Mouse (Mus musculus) forebrain, postnatal 0 days (tissue): ENCODE measurements around the gene Ndufa8. TPM values are rescaled to one million over a fixed set of nuclear protein-coding genes. Genes with fewer than 3 reads are reported as not detected.

Experiments used
- ATAC-seq: fragments of 200-750 bp; cut with Nextera tagmentation; 2 replicates; pipeline ENCODE4 v1.8.0; 2017; ENCODE audit warnings: mild to moderate bottlenecking, moderate library complexity
- DNase-seq: peaks from one replicate; pipeline ENCODE4 v3.0.0-alpha.2; 2015
- H3K27ac ChIP-seq: fragments of 300-500 bp; sonication (generic); 2 replicates; pipeline ENCODE4 v1.5.1; 2014; ENCODE audit warnings: low read depth, mild to moderate bottlenecking, antibody characterized with exemption, low read length, moderate library complexity, mixed read lengths
- H3K27me3 ChIP-seq: fragments of 300-500 bp; sonication (generic); 2 replicates; pipeline ENCODE4 v1.6.1; 2014; ENCODE audit warnings: mild to moderate bottlenecking, low read length, mixed read lengths; ENCODE audit not compliant: insufficient read depth
- H3K36me3 ChIP-seq: fragments of 300-500 bp; sonication (generic); 2 replicates; pipeline ENCODE4 v1.6.1; 2014; ENCODE audit warnings: mild to moderate bottlenecking, moderate library complexity; ENCODE audit not compliant: insufficient read depth
- H3K4me1 ChIP-seq: fragments of 300-500 bp; sonication (generic); 2 replicates; pipeline ENCODE4 v1.6.1; 2014; ENCODE audit warnings: antibody characterized with exemption; ENCODE audit not compliant: insufficient read depth
- H3K4me2 ChIP-seq: fragments of 300-500 bp; sonication (generic); 2 replicates; pipeline ENCODE4 v1.6.1; 2014; ENCODE audit warnings: low read depth, mild to moderate bottlenecking, moderate library complexity
- H3K4me3 ChIP-seq: fragments of 300-500 bp; sonication (generic); 2 replicates; pipeline ENCODE4 v1.5.1; 2014; ENCODE audit warnings: low read depth, low read length, mixed read lengths
- H3K9ac ChIP-seq: fragments of 300-500 bp; sonication (generic); 2 replicates; pipeline ENCODE4 v1.6.1; 2014; ENCODE audit warnings: mild to moderate bottlenecking
- H3K9me3 ChIP-seq: fragments of 300-500 bp; sonication (generic); 2 replicates; pipeline ENCODE4 v1.6.1; 2016; ENCODE audit warnings: low read length
- CTCF ChIP-seq: sonication (generic); IDR thresholded peaks from 2 replicates; pipeline ENCODE4 v1.5.1; 2016; ENCODE audit warnings: antibody characterized with exemption, control low read depth, low read depth
- WGBS: fragments of 180-500 bp; shearing (Covaris S2); extraction: QIAGEN DNeasy Blood & Tissue Kit; methylation state at CpG from one replicate; pipeline ENCODE4 v1.1.7; 2014; 5-methylcytosine and 5-hydroxymethylcytosine counted together
- polyA plus RNA-seq: library from polyadenylated mRNA; unstranded; fragments of >200 nt; fragmentation: Nextera tagmentation; extraction: Ambion mirVana; gene quantifications from 2 replicates; pipeline ENCODE4 v1.2.1, GENCODE M21; 2015
- total RNA-seq: library from RNA; depleted of rRNA; stranded (reverse); fragments of >200 nt; gene quantifications from 2 replicates; pipeline ENCODE4 v1.2.3, GENCODE M21; 2014

Gene Ndufa8
- total and polyA plus RNA-seq, 2 experiments from 2014 or later = 74.0 to 333 TPM

DNA sequence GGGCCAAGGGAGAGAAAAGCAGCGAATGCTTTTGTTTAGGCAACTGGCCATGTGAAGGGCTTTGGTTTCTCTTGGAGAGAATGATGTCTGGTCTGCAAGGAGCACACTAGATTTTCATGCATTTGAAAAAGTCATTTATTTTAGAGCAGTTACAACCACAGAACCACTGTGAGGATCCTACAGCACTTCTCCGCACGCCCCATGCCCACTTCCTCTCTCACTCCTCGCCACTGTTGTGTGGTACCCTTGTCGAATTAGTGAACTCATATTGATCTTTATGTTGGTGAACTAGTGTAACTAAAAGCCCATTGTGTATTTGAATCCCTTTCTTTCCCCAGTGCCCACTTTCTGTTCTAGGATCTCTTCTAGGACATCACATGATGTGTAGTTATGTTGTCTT is 26.0 kb upstream of the Ndufa8 start:
- no peak for TF ChIP-seq CTCF

GRCm38 (mm10) chr2:36073781-36074180 is 24.6 kb upstream of the Ndufa8 start:
- Histone ChIP-seq H3K4me2 (no peak overlapping the region), H3K27ac (no peak overlapping the region), H3K9me3 (no peaks in the 10 kb centered on the region), H3K27me3 (no peaks in the 10 kb centered on the region), H3K9ac (no peak overlapping the region), H3K36me3 (no peaks in the 10 kb centered on the region), H3K4me1 (0 out of 2 replicates have a peak, but pooled peaks cover 6% of the 10 kb centered on the region), H3K4me3 (no peak overlapping the region)
- 61% methylated on average over 3 of the region's 3 CpGs for WGBS
- no peak for DNase-seq
- no peak for ATAC-seq
- TF ChIP-seq CTCF = no peak

More for the DNA sequence above, 26.0 kb upstream of the Ndufa8 start:
- Histone ChIP-seq H3K9ac (no peak overlapping the region), H3K36me3 (no peaks in the 10 kb centered on the region), H3K27me3 (no peaks in the 10 kb centered on the region), H3K4me1 (0 out of 2 replicates have a peak, but pooled peaks cover 6% of the 10 kb centered on the region), H3K9me3 (no peaks in the 10 kb centered on the region), H3K27ac (no peak overlapping the region), H3K4me2 (no peak overlapping the region), H3K4me3 (no peak overlapping the region)
- no peak for DNase-seq
- ATAC-seq = no peak
- 88% methylated on average over 5 of the region's 5 CpGs for WGBS

DNA sequence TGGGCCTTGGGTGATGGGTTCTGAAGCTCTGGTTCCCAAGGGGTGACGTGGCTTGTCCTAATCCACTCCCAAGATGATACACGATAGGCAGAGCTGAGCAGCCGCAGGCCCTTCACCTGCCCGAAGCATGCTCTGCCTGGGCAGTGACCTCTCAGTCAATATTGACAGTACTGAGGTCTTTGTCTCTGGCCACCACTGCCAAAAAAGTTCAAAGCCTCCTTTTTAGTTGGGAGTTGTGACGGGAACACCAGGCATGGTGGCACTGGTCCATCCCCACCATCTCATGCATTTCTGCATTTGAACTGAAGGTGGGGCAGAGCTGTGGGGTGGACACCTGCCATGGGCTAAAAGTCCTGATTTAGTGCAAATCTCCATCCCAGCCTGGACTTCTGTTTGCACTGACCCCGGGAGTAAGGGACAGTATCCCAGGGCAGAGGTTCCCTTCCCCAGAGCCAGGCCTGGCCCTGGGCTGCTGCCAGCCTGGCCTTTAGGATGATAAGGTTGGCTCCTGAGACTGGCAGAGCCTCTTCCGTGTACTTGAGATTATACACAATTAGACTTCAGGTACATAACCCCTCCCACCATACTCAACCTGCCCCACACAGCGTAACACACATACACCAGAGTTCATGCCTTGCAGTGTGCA is 22.6 kb upstream of the Ndufa8 start:
- Histone ChIP-seq H3K27me3 (no peaks in the 10 kb centered on the region), H3K9ac (no peak overlapping the region), H3K36me3 (no peaks in the 10 kb centered on the region), H3K4me1 (no peaks in the 10 kb centered on the region), H3K9me3 (no peaks in the 10 kb centered on the region), H3K27ac (no peak overlapping the region), H3K4me3 (no peak overlapping the region), H3K4me2 (no peak overlapping the region)
- no peak for TF ChIP-seq CTCF
- DNase-seq (no peak), ATAC-seq (no peak)
- 79% methylated on average over 8 of the region's 8 CpGs for WGBS

DNA sequence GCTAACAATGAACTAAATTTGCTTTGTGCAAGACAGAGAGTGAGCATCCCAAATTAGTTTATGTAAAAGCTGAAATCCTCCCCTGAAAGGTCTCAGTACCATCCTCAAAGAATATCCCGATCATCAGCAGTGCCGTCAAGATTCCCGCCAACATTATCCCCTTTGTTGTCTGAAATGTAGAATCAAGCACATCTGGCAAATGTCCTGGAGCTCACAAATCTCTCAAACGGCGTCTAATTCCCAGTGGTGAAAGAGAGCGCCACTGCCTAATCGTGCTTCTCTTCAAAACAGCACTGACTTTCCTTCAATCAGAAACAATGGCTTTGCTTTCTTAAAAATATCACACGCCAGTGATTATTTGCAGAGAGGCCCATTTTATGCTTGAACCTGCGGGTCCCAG is 17.9 kb upstream of the Ndufa8 start:
- WGBS = 31% methylated on average over 9 of the region's 9 CpGs
- DNase-seq (no peak), ATAC-seq (peak; percentile 56)
- H3K4me1 ChIP-seq = no peaks in the 10 kb centered on the region
- no peak overlapping the region for H3K9ac ChIP-seq
- H3K4me3 ChIP-seq = no peak overlapping the region
- no peak overlapping the region for H3K27ac ChIP-seq
- no peaks in the 10 kb centered on the region for H3K9me3 ChIP-seq
- H3K27me3 ChIP-seq = no peaks in the 10 kb centered on the region
- no peak for TF ChIP-seq CTCF
- no peaks in the 10 kb centered on the region for H3K36me3 ChIP-seq
- no peak overlapping the region for H3K4me2 ChIP-seq

DNA sequence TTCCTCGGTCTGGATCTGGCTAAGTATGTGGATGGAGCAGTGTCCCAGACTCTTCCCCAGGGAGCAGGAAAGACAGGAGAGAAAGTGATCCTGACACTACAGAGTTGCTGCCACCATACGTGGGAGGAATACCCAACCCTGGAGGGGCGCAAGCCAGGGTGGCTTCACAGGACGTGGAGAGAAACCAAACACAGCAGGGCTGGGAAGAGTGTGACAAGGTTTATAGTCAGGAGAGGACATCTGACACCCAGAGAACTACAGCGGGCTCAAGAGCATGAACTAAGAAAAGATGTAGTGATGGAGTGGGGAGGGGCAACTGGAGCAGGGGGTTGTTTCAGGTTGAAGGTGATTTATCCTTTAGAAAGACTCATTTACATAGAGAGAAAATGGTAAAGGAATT is 12.2 kb upstream of the Ndufa8 start:
- 75% methylated on average over 5 of the region's 5 CpGs for WGBS
- DNase-seq = no peak

DNA sequence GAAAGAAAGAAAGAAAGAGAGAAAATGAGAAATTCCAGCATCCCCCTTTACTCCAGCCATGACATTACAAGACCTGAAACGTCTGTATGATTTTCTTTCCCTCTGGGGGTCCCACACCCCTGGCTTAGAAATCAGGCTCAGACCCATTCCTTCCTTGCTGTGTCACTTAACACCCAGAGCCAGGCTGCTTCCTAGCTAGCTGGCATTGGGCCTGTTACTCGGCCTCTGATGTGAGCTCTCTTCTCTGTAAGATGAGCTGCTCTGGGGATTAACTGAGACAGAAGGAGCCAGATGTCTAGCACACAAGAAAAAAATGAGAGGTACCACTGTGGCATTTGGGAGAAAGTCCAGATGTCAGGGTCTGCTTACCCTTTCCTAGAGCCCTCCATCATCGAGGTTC is 7.0 kb upstream of the Ndufa8 start:
- H3K4me3 ChIP-seq = no peak overlapping the region
- ATAC-seq (no peak), DNase-seq (no peak)
- WGBS = 47% methylated on average over 3 of the region's 3 CpGs
- H3K27ac ChIP-seq = no peak overlapping the region
- H3K27me3 ChIP-seq = no peaks in the 10 kb centered on the region
- H3K9me3 ChIP-seq = no peaks in the 10 kb centered on the region
- no peaks in the 10 kb centered on the region for H3K4me1 ChIP-seq
- no peak for TF ChIP-seq CTCF
- H3K36me3 ChIP-seq = no peaks in the 10 kb centered on the region
- no peak overlapping the region for H3K4me2 ChIP-seq
- H3K9ac ChIP-seq = no peak overlapping the region

More for the DNA sequence above, 12.2 kb upstream of the Ndufa8 start:
- H3K9ac ChIP-seq = no peak overlapping the region
- H3K9me3 ChIP-seq = no peaks in the 10 kb centered on the region
- H3K4me2 ChIP-seq = no peak overlapping the region
- TF ChIP-seq CTCF = no peak
- H3K36me3 ChIP-seq = no peaks in the 10 kb centered on the region
- no peaks in the 10 kb centered on the region for H3K27me3 ChIP-seq
- no peaks in the 10 kb centered on the region for H3K4me1 ChIP-seq
- no peak overlapping the region for H3K4me3 ChIP-seq
- ATAC-seq = no peak
- H3K27ac ChIP-seq = no peak overlapping the region

DNA sequence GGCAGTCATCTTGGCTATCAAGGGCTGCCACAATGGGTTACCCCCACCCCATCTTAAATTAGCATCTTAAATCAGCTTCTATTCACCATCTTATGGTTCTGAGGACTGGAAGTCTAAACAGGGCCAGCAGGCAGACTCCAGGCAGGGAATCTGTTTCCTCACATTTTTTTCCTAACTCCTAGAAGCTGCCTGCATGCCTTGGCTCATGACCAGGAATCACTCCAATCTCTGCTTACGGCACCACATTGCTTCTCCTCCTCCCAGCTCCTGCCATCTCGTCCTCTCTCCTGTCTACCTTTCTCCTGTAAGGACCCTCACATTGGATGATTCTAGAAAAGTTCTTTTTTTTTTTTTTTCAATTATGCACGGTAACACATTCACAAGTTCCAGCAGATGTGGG is 4.0 kb upstream of the Ndufa8 start:
- DNase-seq (peak; percentile 48), ATAC-seq (no peak)
- Histone ChIP-seq H3K4me3 (no peak overlapping the region), H3K9ac (no peak overlapping the region), H3K27ac (no peak overlapping the region), H3K27me3 (no peaks in the 10 kb centered on the region), H3K36me3 (no peaks in the 10 kb centered on the region), H3K4me1 (0 out of 2 replicates have a peak, but pooled peaks cover 2% of the 10 kb centered on the region), H3K9me3 (no peaks in the 10 kb centered on the region), H3K4me2 (no peak overlapping the region)
- TF ChIP-seq CTCF = no peak
- 57% methylated on average over 3 of the region's 3 CpGs for WGBS
